Mouse (Mus musculus) limb, embryonic 14.5 days (tissue): ENCODE results near the gene Gm21973. TPM values are rescaled to one million over a fixed set of nuclear protein-coding genes. Genes with fewer than 3 reads are reported as not detected.

Experiments
- ATAC-seq: fragments of 200-750 bp; cut with Nextera tagmentation; 2 replicates; pipeline ENCODE4 v1.8.0; 2017; ENCODE audit warnings: low read depth, moderate number of reproducible peaks, moderate TSS enrichment; ENCODE audit not compliant: low FRiP score
- DNase-seq: peaks from one replicate; pipeline ENCODE4 v3.0.0-alpha.2; 2015; ENCODE audit warnings: low spot score
- H3K27ac ChIP-seq: fragments of 300-500 bp; sonication (generic); replicated peaks from 2 replicates; pipeline ENCODE4 v1.5.1; 2014; ENCODE audit warnings: low read depth, mild to moderate bottlenecking, low read length, moderate library complexity, mixed read lengths
- H3K27me3 ChIP-seq: fragments of 300-500 bp; sonication (generic); 2 replicates; pipeline ENCODE4 v1.6.1; 2014; ENCODE audit warnings: low read length, mixed read lengths; ENCODE audit not compliant: control insufficient read depth, insufficient read depth
- H3K36me3 ChIP-seq: fragments of 300-500 bp; sonication (generic); 2 replicates; pipeline ENCODE4 v1.6.1; 2014; ENCODE audit warnings: mild to moderate bottlenecking, low read length, moderate library complexity, mixed read lengths; ENCODE audit not compliant: control insufficient read depth, insufficient read depth
- H3K4me1 ChIP-seq: fragments of 300-500 bp; sonication (generic); 2 replicates; pipeline ENCODE4 v1.6.1; 2014; ENCODE audit warnings: antibody characterized with exemption, low read length, mixed read lengths; ENCODE audit not compliant: control insufficient read depth, insufficient read depth
- H3K4me2 ChIP-seq: fragments of 300-500 bp; sonication (generic); replicated peaks from 2 replicates; pipeline ENCODE4 v1.6.1; 2014; ENCODE audit warnings: low read depth, mild to moderate bottlenecking, low read length, moderate library complexity; ENCODE audit not compliant: severe bottlenecking
- H3K4me3 ChIP-seq: fragments of 300-500 bp; sonication (generic); replicated peaks from 2 replicates; pipeline ENCODE4 v1.5.1; 2014; ENCODE audit warnings: low read length
- H3K9ac ChIP-seq: fragments of 300-500 bp; sonication (generic); 2 replicates; pipeline ENCODE4 v1.6.1; 2014; ENCODE audit warnings: mild to moderate bottlenecking, low read depth, low read length, moderate library complexity; ENCODE audit not compliant: severe bottlenecking
- H3K9me3 ChIP-seq: fragments of 300-500 bp; sonication (generic); 2 replicates; pipeline ENCODE4 v1.6.1; 2016; ENCODE audit warnings: low read length; ENCODE audit not compliant: control insufficient read depth
- POLR2A ChIP-seq: fragments of 200-500 bp; IDR thresholded peaks from 2 replicates; pipeline ENCODE4 v1.8.0; 2012; ENCODE audit warnings: inconsistent platforms, mild to moderate bottlenecking, moderate library complexity, borderline replicate concordance; ENCODE audit not compliant: insufficient read depth, insufficient read length; ENCODE audit errors: extremely low read depth
- WGBS: fragments of 180-500 bp; shearing (Covaris S2); extraction: QIAGEN DNeasy Blood & Tissue Kit; methylation state at CpG from one replicate; pipeline ENCODE4 v1.1.7; 2014; 5-methylcytosine and 5-hydroxymethylcytosine counted together
- polyA plus RNA-seq, 2 experiments: library from polyadenylated mRNA; depleted of rRNA in 1 of 2; stranded (reverse) in 1 of 2; unstranded in 1 of 2; fragments of >200 nt; fragmentation: Nextera tagmentation in 1 of 2; extraction: Ambion mirVana in 1 of 2; gene quantifications; 2 replicates each; pipeline versions ENCODE4 v1.2.1 to v1.2.3; 2012 to 2014

The Gm21973 gene
- polyA plus RNA-seq, 2 experiments = not detected

GRCm38 (mm10) chr15:10330626-10331025 is 5.4 kb downstream of the Gm21973 start:
- ATAC-seq = no peak
- 84% methylated on average over 3 of the region's 3 CpGs for WGBS

GRCm38 (mm10) chr15:10332566-10332965 is 7.4 kb downstream of the Gm21973 start:
- no peak for ATAC-seq

More at GRCm38 (mm10) chr15:10330626-10331025, 5.4 kb downstream of the Gm21973 start:
- no peaks in the 10 kb centered on the region for H3K4me1 ChIP-seq
- H3K4me2 ChIP-seq = no peak overlapping the region
- no peak overlapping the region for H3K4me3 ChIP-seq
- H3K9ac ChIP-seq = no peak overlapping the region
- no peaks in the 10 kb centered on the region for H3K36me3 ChIP-seq
- no peaks in the 10 kb centered on the region for H3K27me3 ChIP-seq
- H3K27ac ChIP-seq = no peak overlapping the region
- no peak for TF ChIP-seq POLR2A
- no peaks in the 10 kb centered on the region for H3K9me3 ChIP-seq
- no peak for DNase-seq

GRCm38 (mm10) chr15:10338606-10339005 is 13.4 kb downstream of the Gm21973 start:
- H3K36me3 ChIP-seq = no peaks in the 10 kb centered on the region
- TF ChIP-seq POLR2A = no peak
- 79% methylated on average over 3 of the region's 3 CpGs for WGBS

More at GRCm38 (mm10) chr15:10332566-10332965, 7.4 kb downstream of the Gm21973 start:
- WGBS = 97% methylated on average over 1 of the region's 1 CpGs
- no peaks in the 10 kb centered on the region for H3K4me1 ChIP-seq
- H3K4me3 ChIP-seq = no peak overlapping the region
- no peak overlapping the region for H3K27ac ChIP-seq
- no peak for TF ChIP-seq POLR2A
- no peaks in the 10 kb centered on the region for H3K27me3 ChIP-seq
- DNase-seq = no peak
- H3K9ac ChIP-seq = no peak overlapping the region
- no peaks in the 10 kb centered on the region for H3K9me3 ChIP-seq
- no peaks in the 10 kb centered on the region for H3K36me3 ChIP-seq
- no peak overlapping the region for H3K4me2 ChIP-seq

GRCm38 (mm10) chr15:10347044-10347443 is 21.9 kb downstream of the Gm21973 start:
- DNase-seq = no peak
- no peak overlapping the region for H3K4me3 ChIP-seq
- WGBS = 93% methylated on average over 6 of the region's 6 CpGs
- ATAC-seq = no peak
- no peak overlapping the region for H3K9ac ChIP-seq
- no peak overlapping the region for H3K27ac ChIP-seq
- H3K9me3 ChIP-seq = no peaks in the 10 kb centered on the region
- H3K27me3 ChIP-seq = no peaks in the 10 kb centered on the region
- H3K4me2 ChIP-seq = no peak overlapping the region
- H3K36me3 ChIP-seq = no peaks in the 10 kb centered on the region
- no peaks in the 10 kb centered on the region for H3K4me1 ChIP-seq
- TF ChIP-seq POLR2A = no peak

More at GRCm38 (mm10) chr15:10338606-10339005, 13.4 kb downstream of the Gm21973 start:
- no peak for DNase-seq
- H3K4me1 ChIP-seq = no peaks in the 10 kb centered on the region
- H3K27ac ChIP-seq = no peak overlapping the region
- no peaks in the 10 kb centered on the region for H3K27me3 ChIP-seq
- no peaks in the 10 kb centered on the region for H3K9me3 ChIP-seq
- H3K9ac ChIP-seq = no peak overlapping the region
- no peak overlapping the region for H3K4me3 ChIP-seq
- no peak for ATAC-seq
- no peak overlapping the region for H3K4me2 ChIP-seq

GRCm38 (mm10) chr15:10358039-10358948 is 33.1 kb downstream of the Gm21973 start, which contains the start of gene Agxt2:
Gene Agxt2, plus strand, starts transcription at chr15:10358532.
- H3K27me3 ChIP-seq = no peaks in the 10 kb centered on the region
- WGBS = 80% methylated on average over 9 of the region's 9 CpGs
- ATAC-seq = no peak
- H3K27ac ChIP-seq = no peak within 1 kb of the TSS
- no peaks in the 10 kb centered on the region for H3K36me3 ChIP-seq
- TF ChIP-seq POLR2A = no peak
- H3K4me2 ChIP-seq = no peak within 1 kb of the TSS
- H3K4me3 ChIP-seq = no peak within 1 kb of the TSS
- DNase-seq = no peak
- no peaks in the 10 kb centered on the region for H3K9me3 ChIP-seq
- no peak within 1 kb of the TSS for H3K9ac ChIP-seq
- H3K4me1 ChIP-seq = no peaks in the 10 kb centered on the region
